Mouse (Mus musculus): ENCODE data around the gene Oaz1.

Gene Oaz1

DNA sequence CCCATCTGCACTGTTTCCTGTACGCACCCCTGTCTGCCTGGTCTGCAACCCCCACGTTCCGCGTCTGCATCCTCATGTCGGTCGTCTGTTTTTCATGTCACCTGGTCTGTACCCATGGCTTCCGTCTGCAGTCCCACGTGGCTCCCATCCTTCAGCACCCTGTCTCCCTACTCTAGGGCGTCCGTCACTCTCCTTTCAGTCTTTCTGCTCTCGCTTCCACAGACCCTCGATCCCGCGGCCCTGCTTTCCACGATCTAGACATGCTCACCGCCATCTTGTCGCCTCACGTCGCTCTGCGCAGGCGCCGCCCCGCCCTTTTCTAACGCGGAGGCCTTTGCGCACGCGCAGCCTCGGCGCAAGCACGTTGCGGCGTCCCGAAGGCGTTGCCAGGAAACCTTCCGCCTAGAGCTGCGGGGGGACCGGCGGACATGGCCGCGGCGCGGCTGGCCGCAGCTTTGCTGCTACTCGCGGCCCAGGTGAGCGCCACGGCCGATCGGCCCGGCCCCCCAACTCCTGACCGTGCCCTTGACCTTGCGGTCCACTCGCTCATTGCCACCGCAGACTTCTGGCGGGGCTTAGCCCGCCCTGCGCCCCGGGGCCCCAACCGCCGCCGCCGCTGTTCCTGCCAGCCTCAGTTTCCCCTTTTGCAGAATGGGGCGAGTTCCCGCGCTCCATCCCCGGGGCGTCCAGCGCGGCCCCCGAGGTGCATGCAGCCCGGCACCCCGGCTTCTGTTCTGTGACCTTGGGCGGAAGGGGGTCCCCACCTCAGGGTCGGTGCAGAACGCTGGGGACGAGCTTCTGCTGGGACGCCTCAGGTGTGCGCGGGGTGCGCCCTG, 28.7 kb downstream of the Oaz1 start, which contains the start of the genes Lsm7 and Sppl2b:
Gene Lsm7 (minus strand): TSS at position 297 of the 836 bp plus-strand sequence.
Gene Sppl2b (plus strand): TSS at position 363 of the 836 bp plus-strand sequence.
- DNase-seq (ENCODE audit: low spot score), result peak; percentile 94

DNA sequence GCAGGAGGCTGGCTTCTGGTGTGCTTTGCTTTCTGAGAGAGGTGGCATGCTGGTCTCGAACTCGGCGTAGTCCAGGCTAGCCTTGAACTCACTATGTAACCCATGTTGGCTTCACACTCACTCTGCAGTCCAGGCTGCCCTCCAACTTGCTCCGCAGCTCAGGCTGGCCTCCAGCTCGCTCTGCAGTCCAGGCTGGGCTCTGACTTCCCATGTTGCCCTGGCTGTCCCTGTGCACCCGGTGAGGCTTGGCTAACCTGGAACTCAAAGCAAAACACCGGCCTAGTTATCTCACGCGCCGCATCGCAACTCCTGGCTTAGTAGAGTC, 29.3 kb downstream of the Oaz1 start:
- DNase-seq (ENCODE audit: low spot score), result no peak

- DNase-seq (ENCODE audit: low spot score), result peak; percentile 48
Measured at GRCm38 (mm10) chr10:80856267-80856666, 29.8 kb downstream of the Oaz1 start.

- no peak for DNase-seq (ENCODE audit: low spot score)
Measured at GRCm38 (mm10) chr10:80856908-80857307, 30.5 kb downstream of the Oaz1 start.

DNA sequence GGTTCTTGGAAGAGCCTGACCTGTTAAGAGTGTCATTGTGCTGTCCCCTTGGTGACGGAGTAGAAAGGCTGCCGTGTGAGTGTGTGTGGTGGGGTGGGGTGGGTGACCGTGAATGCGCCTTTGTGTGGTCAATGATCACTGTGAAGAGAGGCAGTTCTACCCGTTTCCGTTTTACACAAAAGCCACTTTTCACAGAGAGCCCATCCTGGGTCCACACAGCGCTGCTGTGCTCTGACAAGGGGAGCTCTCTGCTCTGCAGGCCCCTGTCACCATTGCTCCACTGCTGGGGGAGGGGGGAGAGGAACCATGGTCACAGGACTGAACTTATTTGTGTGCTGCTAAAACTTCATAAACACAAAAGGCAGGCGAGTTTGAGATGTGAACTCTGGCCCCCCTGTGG, 30.9 kb downstream of the Oaz1 start:
- no peak for DNase-seq (ENCODE audit: low spot score)

GRCm38 (mm10) chr10:80857848-80858247, 31.4 kb downstream of the Oaz1 start:
- DNase-seq (ENCODE audit: low spot score), result no peak

DNA sequence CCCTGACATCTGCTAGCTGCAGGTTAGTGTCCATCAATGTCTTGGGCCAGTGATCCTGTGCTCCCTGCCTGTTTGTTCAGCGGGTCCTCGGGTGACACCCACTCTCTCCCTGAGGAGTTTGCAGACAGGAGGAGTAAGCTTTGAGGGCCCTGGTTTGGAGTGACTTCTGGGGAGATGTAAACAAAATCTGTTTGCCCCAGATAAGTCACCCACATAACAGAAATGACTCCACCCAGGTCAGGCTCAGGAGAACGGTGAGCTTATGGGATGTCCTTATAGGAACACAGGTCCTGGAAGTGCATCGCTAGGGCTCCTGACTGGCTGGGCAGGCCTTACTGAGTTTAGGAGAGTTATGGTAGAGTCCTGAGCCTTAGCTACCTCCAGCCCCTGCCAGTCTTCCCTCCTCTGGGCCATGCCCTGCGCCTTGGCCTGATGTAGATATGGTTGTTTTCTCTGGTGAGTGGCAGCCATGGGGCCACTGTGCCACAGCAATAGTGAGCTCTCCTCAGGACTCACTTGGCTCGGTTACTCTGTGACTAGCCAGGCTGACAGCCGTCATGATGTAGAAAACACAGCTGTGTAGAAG, 32.0 kb downstream of the Oaz1 start:
- no peak for DNase-seq (ENCODE audit: low spot score)

DNA sequence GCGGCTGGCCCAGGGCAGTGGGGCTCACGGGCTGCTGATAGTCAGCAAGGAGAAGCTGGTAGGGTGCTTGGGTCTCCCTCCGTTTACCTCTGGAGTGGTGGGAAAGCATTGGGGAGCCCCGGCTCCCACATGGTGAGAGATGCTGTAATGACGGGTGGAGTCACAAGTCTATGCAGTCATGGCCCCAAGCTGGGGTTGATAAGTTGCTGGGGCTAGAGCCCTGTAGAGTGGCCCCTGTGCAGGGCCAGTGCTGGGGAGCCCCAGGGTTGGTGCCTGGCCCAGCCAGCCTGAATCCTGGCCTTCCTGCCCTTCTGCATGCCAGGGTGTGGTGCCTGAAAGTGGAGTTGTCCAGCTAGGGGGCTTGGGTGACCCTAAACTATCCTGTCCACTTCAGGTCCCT, 35.8 kb downstream of the Oaz1 start:
- no peak for DNase-seq (ENCODE audit: low spot score)

DNA sequence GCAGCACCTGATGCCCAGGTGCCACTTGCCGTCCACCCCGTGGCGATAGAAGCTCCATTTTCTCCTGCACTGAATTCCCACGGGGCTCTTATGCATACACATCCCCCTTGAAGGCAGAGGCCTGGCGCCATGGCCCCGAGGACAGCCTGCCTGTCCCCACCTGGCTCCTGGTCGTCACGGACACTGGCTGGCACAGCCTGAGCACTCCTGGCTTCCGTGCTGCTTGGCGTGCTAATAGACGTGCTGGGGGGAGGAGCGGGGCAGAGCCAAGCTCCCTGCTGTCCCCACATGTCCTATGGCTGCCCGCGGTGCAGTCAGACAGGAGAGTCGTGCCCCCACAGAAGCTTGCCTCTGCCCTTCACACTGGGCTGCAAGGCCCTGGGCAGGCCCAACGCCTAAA, 38.0 kb downstream of the Oaz1 start:
- no peak for DNase-seq (ENCODE audit: low spot score)

- DNase-seq (ENCODE audit: low spot score), result no peak
Measured at GRCm38 (mm10) chr10:80870993-80871392, 44.5 kb downstream of the Oaz1 start.

DNA sequence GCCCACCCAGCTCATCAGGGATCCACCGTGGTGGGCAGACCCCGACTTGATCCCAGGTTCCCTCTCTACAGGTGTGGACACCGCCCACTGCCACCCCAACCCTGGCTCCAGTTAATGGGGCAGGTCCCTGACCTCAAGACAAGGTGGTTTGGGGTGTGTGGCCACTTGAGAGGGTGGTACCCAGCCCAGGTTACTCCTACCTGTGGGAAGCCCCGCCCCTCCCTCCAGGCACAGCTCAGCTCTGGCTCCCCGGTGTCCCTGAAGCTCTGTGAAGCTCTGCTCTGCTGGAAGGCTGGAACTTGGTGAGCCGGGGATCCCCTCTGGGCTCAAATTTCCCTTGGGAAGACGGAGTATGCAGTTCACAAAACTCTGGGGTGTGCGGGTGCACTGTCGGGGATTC, 45.1 kb downstream of the Oaz1 start, which contains the start of gene Tmprss9:
Gene Tmprss9 (plus strand): TSS at position 268 of the 400 bp plus-strand sequence.
- no peak for DNase-seq (ENCODE audit: low spot score)

GRCm38 (mm10) chr10:80874035-80874434, 47.6 kb downstream of the Oaz1 start:
- no peak for DNase-seq (ENCODE audit: low spot score)

DNA sequence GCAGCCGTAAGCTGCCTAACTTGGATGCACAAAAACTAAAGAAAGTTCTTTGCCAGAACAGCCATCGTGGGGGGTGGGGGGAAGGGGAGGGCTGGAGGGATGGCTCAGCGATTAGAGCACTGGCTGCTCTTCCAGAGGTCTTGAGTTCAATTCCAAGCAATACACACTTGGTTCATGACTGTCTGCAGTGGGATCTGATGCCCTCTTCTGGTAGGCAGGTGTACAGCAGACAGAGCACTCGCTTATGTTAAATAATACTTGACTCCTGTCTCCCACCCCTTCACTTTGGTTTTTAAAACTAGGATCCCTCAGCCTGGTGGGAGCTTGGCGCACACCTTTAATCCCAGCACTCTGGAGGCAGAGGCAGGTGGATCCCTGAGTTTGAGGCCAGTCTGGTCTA, 49.6 kb downstream of the Oaz1 start:
- DNase-seq (ENCODE audit: low spot score), result peak; percentile 57

GRCm38 (mm10) chr10:80876594-80876993, 50.1 kb downstream of the Oaz1 start:
- no peak for DNase-seq (ENCODE audit: low spot score)

Data from adipocyte (in vitro differentiated cells).